Mouse (Mus musculus): ENCODE results near the gene Cul4b. TPM values are rescaled to one million over a fixed set of nuclear protein-coding genes. Genes with fewer than 3 reads are reported as not detected.

The Cul4b gene
- polyA plus RNA-seq, 1 experiment from 2014 or later: 11.4 TPM

DNA sequence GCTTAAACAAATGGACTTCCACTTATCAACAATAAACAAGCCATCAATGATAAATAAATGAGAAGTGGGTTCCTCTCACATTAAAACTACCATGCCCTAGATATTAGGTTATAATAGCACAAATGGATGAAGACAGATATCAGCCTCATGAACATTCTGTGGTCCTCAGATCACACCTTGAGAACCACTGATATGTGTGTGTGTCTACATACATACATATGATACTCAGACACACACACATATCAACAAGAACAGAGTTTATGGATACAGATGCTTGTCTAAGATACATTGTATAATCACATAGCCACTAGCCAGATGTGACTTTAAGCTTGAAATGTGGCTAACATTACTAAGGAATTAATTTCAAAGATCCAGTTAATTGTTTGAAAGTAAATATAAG, 7.3 kb upstream of the Cul4b start:
- ATAC-seq (no peak), DNase-seq (ENCODE audit: low spot score) (no peak)
- Histone ChIP-seq H3K9me3 (ENCODE audit: low read length) (no peaks in the 10 kb centered on the region), H3K4me2 (replicated peaks; ENCODE audit: low read depth, low read length) (no peak overlapping the region), H3K27me3 (replicated peaks; ENCODE audit: insufficient read depth, low read length) (no peaks in the 10 kb centered on the region), H3K4me1 (ENCODE audit: insufficient read depth, low read depth, low read length) (no peaks in the 10 kb centered on the region), H3K9ac (replicated peaks; ENCODE audit: low read depth) (no peak overlapping the region), H3K4me3 (ENCODE audit: low read depth, low read length) (no peak overlapping the region), H3K27ac (ENCODE audit: low read length) (no peak overlapping the region), H3K36me3 (ENCODE audit: insufficient read depth, low read length) (no peaks in the 10 kb centered on the region)
- TF ChIP-seq CTCF (IDR thresholded peaks at IDR 0.05) (no peak), EP300 (IDR thresholded peaks at IDR 0.05) (no peak)

DNA sequence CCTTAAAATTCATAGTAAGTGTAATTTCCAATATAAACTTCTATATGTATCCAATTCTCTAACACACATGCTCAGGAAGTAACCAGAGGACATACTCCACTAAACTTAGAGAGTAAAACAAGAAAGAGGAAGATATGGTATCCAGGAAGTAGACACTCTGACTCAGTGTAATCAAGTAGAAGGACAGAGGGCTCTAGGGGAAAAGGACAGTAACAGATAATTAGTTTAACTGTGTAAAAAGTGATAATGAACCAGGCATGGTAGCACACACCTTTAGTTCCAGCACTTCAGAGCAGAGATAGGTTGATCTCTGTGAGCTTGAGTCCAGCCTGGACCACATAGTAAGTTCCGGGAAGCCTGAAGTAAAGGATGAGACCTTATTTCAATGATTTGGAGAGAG, 5.1 kb upstream of the Cul4b start:
- TF ChIP-seq EP300 (IDR thresholded peaks at IDR 0.05) (no peak), CTCF (IDR thresholded peaks at IDR 0.05) (no peak)
- H3K27ac ChIP-seq (ENCODE audit: low read length): no peak overlapping the region
- no peaks in the 10 kb centered on the region for H3K36me3 ChIP-seq (ENCODE audit: insufficient read depth, low read length)
- no peaks in the 10 kb centered on the region for H3K9me3 ChIP-seq (ENCODE audit: low read length)
- ATAC-seq: no peak
- H3K27me3 ChIP-seq (replicated peaks; ENCODE audit: insufficient read depth, low read length): no peaks in the 10 kb centered on the region
- no peak overlapping the region for H3K9ac ChIP-seq (replicated peaks; ENCODE audit: low read depth)
- no peak overlapping the region for H3K4me2 ChIP-seq (replicated peaks; ENCODE audit: low read depth, low read length)
- H3K4me3 ChIP-seq (ENCODE audit: low read depth, low read length): no peak overlapping the region
- 92% methylated on average over 1 of the region's 1 CpGs for WGBS
- no peaks in the 10 kb centered on the region for H3K4me1 ChIP-seq (ENCODE audit: insufficient read depth, low read depth, low read length)
- DNase-seq (ENCODE audit: low spot score): no peak

DNA sequence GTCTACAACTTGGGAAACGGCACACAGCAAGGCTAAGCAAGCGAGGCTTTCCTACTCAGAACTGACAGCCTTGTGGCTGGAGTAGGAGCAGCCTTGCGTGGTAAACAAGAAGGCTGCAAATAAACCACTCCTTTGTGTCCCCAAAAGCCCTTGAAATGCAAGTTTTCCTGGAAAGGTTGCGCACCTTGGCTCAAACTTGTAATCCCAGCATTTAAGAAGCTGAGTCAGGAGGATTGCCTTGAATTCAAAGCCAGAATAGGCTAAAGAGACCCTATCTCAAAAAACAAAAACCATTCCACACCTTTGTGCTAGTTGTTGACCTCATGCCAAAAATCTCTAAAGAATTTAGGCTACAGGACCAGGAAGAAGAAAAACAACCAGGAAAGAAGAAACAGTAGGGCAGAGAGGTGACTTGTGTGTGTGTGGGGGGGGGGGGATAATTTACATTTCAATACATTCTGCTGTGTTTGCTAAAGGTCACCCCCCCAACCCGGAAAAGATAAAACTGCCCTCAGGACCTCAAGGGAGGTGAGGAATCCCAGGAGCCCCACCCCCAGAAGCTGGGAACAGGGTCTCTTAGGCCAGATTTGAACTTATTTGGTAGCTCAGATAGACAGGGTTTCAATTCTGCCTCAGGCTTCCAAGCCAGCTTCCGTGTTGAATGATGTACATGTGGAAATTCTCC, 9.3 kb downstream of the Cul4b start:
- no peaks in the 10 kb centered on the region for H3K36me3 ChIP-seq (ENCODE audit: insufficient read depth, low read length)

DNA sequence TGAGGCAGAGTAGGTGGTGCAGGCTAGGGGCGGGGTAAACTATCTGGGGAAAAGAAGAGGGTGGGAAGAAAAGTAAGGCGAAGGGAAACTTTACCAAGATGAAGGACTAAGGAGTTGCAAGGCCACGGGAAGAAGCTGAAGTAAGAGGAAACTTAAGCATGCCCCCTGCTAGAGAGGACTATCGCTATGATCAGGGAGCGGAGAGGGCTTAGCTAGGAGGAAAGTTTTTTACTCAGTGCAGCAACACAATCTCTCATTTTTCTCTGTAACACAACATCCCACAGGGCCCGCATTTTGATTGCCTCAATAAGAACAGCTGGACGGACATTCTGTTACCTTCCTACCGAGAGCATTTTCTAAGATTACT, 10.8 kb downstream of the Cul4b start:
- WGBS: 4% methylated on average over 8 of the region's 8 CpGs
- ATAC-seq (no peak), DNase-seq (ENCODE audit: low spot score) (no peak)
- Histone ChIP-seq H3K9me3 (ENCODE audit: low read length) (no peaks in the 10 kb centered on the region), H3K36me3 (ENCODE audit: insufficient read depth, low read length) (no peaks in the 10 kb centered on the region), H3K9ac (replicated peaks; ENCODE audit: low read depth) (0 out of 2 replicates have a peak overlapping the region, but pooled peaks have one; percentile 8), H3K4me3 (ENCODE audit: low read depth, low read length) (peak overlapping the region; percentile 51), H3K4me2 (replicated peaks; ENCODE audit: low read depth, low read length) (peak overlapping the region; percentile 51), H3K27me3 (replicated peaks; ENCODE audit: insufficient read depth, low read length) (no peaks in the 10 kb centered on the region), H3K27ac (ENCODE audit: low read length) (peak overlapping the region; percentile 79), H3K4me1 (ENCODE audit: insufficient read depth, low read depth, low read length) (no peaks in the 10 kb centered on the region)
- TF ChIP-seq EP300 (IDR thresholded peaks at IDR 0.05) (no peak), CTCF (IDR thresholded peaks at IDR 0.05) (no peak)

More for the DNA sequence above, 9.3 kb downstream of the Cul4b start:
- H3K4me1 ChIP-seq (ENCODE audit: insufficient read depth, low read depth, low read length): no peaks in the 10 kb centered on the region
- H3K27me3 ChIP-seq (replicated peaks; ENCODE audit: insufficient read depth, low read length): no peaks in the 10 kb centered on the region
- TF ChIP-seq EP300 (IDR thresholded peaks at IDR 0.05) (no peak), CTCF (IDR thresholded peaks at IDR 0.05) (no peak)
- H3K27ac ChIP-seq (ENCODE audit: low read length): no peak overlapping the region
- DNase-seq (ENCODE audit: low spot score): no peak
- no peak overlapping the region for H3K4me2 ChIP-seq (replicated peaks; ENCODE audit: low read depth, low read length)
- H3K4me3 ChIP-seq (ENCODE audit: low read depth, low read length): no peak overlapping the region
- no peaks in the 10 kb centered on the region for H3K9me3 ChIP-seq (ENCODE audit: low read length)
- ATAC-seq: no peak
- no peak overlapping the region for H3K9ac ChIP-seq (replicated peaks; ENCODE audit: low read depth)
- WGBS: 67% methylated on average over 6 of the region's 6 CpGs

DNA sequence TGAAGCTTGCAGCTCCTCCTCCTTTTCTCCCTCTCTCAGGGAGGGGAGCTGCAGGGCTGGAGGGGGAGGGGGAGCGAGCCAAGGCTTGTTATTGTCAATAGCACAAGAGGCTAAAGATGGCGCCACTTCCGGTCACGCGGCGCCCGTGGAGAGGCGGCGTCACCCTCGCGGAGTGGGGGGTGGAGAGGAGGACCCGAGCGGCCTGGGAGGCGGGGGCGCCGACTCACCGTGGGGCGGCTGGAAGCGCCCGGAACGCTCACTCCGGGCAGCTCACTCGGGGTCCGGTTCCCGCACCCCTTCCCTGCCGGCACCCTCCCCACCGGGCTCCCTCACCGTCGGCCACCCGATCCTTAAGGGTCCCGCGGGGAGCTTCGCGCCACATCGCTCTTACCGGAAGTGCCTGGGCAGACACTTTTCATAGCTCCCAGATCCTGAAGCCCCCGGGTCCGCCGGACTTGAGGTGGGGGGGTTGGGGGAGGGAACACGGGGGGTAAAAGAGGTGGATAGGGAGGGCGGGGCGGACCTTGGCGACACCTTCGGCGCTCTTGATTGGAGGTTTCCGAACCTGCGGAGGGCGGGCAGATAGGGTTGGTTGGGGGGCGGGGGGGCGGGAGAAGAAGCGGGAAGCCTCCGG, 11.3 kb downstream of the Cul4b start:
- Histone ChIP-seq H3K27me3 (replicated peaks; ENCODE audit: insufficient read depth, low read length) (no peaks in the 10 kb centered on the region), H3K4me1 (ENCODE audit: insufficient read depth, low read depth, low read length) (no peaks in the 10 kb centered on the region), H3K4me3 (ENCODE audit: low read depth, low read length) (peak overlapping the region; percentile 51), H3K4me2 (replicated peaks; ENCODE audit: low read depth, low read length) (peak overlapping the region; percentile 51), H3K9me3 (ENCODE audit: low read length) (no peaks in the 10 kb centered on the region), H3K27ac (ENCODE audit: low read length) (peak overlapping the region; percentile 96), H3K36me3 (ENCODE audit: insufficient read depth, low read length) (no peaks in the 10 kb centered on the region), H3K9ac (replicated peaks; ENCODE audit: low read depth) (peak overlapping the region; percentile 29; the same call in 1 of the 2 replicates)
- TF ChIP-seq EP300 (IDR thresholded peaks at IDR 0.05) (peak; percentile 44; the same call in 1 of the 2 replicates), CTCF (IDR thresholded peaks at IDR 0.05) (no peak)
- DNase-seq (ENCODE audit: low spot score): peak; percentile 93
- WGBS: 7% methylated on average over 4 of the region's 52 CpGs
- ATAC-seq: peak; percentile 95

DNA sequence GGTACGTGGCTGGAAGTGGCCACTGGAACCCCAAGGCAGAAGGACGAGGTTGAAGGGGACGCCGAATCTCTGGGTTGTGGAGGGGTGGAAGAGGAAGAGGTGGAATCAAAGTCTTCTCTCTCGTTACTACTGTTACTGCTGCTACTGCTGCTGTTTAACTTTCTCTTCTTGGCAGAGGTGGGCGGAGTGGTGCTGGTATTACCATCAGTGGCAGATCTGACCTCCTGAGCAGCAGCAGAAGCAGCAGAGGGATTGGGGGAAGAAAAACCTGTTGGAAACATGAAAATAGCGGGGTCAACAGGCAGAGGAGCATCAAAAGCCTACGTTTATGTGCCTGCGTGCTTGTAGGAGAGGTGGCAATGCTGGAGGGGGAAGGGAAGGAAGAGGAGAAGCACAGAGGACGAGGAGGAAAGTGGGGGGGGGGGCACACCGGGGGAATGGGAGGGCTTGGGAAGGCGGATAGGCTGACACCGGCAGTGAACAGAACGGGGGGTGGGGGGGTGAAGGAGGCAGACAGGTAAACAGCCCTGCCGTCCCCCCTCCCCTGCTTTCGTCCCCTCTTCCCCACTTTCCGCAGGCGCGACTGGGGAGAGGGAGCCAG, 12.0 kb downstream of the Cul4b start:
- Histone ChIP-seq H3K36me3 (ENCODE audit: insufficient read depth, low read length) (no peaks in the 10 kb centered on the region), H3K4me3 (ENCODE audit: low read depth, low read length) (peak overlapping the region; percentile 51), H3K9ac (replicated peaks; ENCODE audit: low read depth) (peak overlapping the region; percentile 29), H3K9me3 (ENCODE audit: low read length) (no peaks in the 10 kb centered on the region), H3K4me1 (ENCODE audit: insufficient read depth, low read depth, low read length) (no peaks in the 10 kb centered on the region), H3K27ac (ENCODE audit: low read length) (peak overlapping the region; percentile 96), H3K27me3 (replicated peaks; ENCODE audit: insufficient read depth, low read length) (no peaks in the 10 kb centered on the region), H3K4me2 (replicated peaks; ENCODE audit: low read depth, low read length) (peak overlapping the region; percentile 51)
- TF ChIP-seq CTCF (IDR thresholded peaks at IDR 0.05) (no peak), EP300 (IDR thresholded peaks at IDR 0.05) (no peak)
- peak; percentile 36 for DNase-seq (ENCODE audit: low spot score)
- 14% methylated on average over 10 of the region's 19 CpGs for WGBS
- ATAC-seq: no peak; the same call in 1 of the 2 replicates
